Mouse (Mus musculus) liver, postnatal 0 days (tissue): ENCODE results near the gene Gpr176.

ENCODE experiments used
- CTCF ChIP-seq: sonication (generic); IDR thresholded peaks from 2 replicates; pipeline ENCODE4 v1.5.1; 2016; ENCODE audit warnings: antibody characterized with exemption, low read depth
- EP300 ChIP-seq: IDR thresholded peaks from 2 replicates; pipeline ENCODE4 v1.6.1; 2016; ENCODE audit warnings: antibody characterized with exemption, low read depth, mild to moderate bottlenecking

DNA sequence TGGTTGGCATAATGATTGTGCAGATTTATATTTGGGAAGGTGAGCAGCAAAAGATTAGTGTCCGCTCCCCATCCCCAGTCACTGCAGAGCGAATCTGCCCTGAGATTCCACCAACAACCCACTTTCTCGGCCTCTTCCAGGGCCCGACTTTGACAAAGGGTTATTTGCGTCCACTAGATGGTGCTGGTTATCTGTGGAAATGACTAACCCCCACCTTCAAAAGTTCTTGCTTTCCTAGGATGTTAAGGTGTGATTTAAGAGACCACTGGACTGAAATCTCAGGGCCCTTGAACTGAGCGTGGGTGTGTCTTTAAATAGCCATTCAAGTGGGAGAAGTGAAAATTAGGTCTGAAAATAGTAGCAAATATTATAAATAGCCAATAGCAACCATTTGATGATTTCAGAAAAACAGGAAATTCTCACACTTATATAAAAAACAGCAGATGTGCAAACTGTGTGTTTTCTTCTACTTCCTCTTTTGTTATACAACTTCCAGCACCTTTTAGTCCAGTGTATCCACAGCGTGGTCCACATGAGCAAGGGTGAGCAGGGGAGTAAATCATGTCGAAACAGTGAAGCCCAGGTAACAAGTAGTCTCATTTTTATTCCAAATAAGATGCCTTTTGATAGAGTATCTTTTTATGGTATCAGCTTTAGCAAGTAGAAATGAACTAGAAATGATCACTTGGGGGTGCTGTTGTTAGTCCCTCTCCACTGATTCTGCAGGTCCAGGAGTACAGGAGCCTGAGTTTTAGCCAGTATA lies 109.9 kb downstream of the Gpr176 start:
- TF ChIP-seq CTCF = peak; percentile 78
- no peak; the same call in 1 of the 2 replicates for TF ChIP-seq EP300
